Mouse (Mus musculus) G1E (cell line): ENCODE results near the gene Grb2.
"Not testable (repeated sequence)": the region's sequence is repeated elsewhere in the genome, so short reads cannot be mapped to it uniquely, and the experiment has no call there.

Experiments used
- CTCF ChIP-seq: IDR thresholded peaks from 2 replicates; pipeline ENCODE4 v1.5.1; 2012; ENCODE audit warnings: low read depth, low read length, inconsistent platforms, mixed read lengths
- GATA1 ChIP-seq: IDR thresholded peaks from 2 replicates; pipeline ENCODE4 v1.6.1; 2012; ENCODE audit warnings: borderline replicate concordance, low read length, inconsistent platforms, mixed read lengths
- POLR2AphosphoS5 ChIP-seq: IDR thresholded peaks from 2 replicates; pipeline ENCODE4 v1.6.1; 2012; ENCODE audit warnings: low read depth, low read length, inconsistent platforms; ENCODE audit not compliant: insufficient replicate concordance

DNA sequence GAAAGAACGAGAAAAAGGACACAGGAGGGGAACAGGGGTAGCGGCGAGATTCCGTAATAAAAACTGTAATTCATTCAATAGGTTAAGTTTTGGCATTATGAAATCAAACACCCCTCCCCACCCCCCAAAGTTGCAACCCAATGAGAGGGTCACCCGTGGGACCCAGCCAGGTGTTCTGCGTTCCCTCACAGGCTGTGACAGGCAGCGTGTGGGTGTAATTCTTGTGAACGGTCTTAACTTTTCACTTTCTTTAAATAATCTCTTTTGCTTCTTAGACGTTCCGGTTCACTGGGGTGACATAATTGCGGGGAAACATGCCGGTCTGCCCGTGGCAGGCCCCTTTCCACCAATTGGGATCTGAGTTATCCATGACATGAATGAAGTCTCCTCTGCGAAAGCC, 62.9 kb downstream of the Grb2 start:
- TF ChIP-seq CTCF, GATA1, POLR2AphosphoS5: not testable (repeated sequence)
